Mouse (Mus musculus) heart, adult 9 months (tissue): ENCODE measurements around the gene Cry2.
A peak's percentile ranks its signal among the peaks of the same experiment; 100 is the strongest.

ENCODE experiments used
- DNase-seq, 2 experiments: peaks; one replicate each; pipeline ENCODE4 v3.0.0; 2022; ENCODE audit warnings: low spot score in 2 of 2

Gene Cry2

DNA sequence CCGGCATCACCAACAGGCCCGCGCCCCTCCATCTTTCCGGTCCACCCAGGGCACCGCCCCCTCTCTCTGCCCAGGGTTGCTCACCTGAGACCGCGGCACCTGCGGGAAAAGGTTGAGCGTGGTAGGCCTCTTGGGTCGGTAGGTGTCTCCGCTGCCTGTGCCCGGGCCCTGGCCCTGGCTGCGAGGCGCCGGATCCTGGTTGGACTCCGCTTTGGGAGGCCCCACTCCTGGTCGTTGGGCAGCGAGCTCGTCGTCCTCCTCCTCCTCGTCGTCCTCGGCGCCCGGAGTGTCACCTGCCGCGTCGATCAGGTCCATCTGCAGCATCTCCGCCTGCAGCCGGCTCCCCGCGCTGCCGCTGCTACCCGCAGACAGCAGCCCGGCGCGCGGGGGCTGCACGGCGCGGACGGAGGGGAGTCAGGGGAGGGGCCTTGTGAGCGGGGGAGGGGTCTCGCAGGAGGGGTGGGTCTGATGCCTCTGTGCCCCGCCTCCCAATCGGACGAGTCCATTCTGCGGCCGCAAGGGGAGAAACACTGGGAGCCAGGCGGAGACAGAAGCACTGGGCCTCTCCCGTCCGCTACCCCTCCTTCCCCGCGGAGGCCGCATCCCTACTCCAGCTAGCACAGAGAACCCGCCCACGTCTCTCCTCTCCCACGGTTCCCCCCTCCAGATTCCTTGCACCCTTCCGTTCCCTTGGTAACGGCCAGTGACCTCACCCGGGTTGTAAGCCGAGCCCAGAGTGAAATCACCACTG, 44.8 kb downstream of the Cry2 start:
- peak; percentile 86 to 87 for DNase-seq

DNA sequence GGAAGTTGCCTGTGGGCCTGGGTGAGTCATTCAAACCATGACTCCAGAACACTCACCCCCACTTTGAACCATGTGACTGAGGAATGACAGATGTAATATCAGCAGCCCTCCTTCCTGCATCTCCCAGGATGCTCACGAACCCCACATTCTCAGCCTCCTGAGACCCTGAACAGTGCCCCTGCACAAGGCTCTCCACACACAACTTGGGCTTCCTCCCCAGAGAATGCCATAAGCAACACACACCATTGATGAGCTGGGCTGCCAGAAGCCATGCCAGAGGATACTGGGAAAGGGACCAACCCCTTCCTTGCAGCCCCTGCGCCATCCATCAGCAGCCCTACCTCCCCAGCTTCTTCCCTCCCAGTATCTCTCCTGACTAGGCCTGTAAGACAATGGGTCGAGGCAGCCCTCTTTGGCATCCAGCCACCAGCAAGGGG, 45.7 kb downstream of the Cry2 start:
- DNase-seq, result no peak

DNA sequence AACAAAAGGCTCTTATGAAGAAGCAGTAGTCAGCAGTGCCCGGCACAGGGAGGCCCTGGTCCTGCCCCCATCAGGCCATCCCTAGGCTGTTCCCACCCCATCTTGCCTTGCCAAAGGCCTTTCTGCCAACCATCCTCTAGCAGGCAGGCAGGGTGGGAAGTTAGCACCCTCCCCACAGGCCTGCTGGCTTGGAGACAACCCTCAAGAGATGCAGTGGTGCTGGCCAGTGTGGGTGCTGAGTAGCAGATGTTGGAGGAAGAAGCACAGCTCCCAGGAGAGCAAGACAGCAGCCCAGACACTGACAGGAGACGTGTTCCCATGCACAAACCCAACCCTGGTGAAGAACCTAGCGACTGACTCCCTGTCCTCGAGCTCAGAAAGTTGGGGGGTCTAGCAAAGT, 46.2 kb downstream of the Cry2 start:
- no peak for DNase-seq

DNA sequence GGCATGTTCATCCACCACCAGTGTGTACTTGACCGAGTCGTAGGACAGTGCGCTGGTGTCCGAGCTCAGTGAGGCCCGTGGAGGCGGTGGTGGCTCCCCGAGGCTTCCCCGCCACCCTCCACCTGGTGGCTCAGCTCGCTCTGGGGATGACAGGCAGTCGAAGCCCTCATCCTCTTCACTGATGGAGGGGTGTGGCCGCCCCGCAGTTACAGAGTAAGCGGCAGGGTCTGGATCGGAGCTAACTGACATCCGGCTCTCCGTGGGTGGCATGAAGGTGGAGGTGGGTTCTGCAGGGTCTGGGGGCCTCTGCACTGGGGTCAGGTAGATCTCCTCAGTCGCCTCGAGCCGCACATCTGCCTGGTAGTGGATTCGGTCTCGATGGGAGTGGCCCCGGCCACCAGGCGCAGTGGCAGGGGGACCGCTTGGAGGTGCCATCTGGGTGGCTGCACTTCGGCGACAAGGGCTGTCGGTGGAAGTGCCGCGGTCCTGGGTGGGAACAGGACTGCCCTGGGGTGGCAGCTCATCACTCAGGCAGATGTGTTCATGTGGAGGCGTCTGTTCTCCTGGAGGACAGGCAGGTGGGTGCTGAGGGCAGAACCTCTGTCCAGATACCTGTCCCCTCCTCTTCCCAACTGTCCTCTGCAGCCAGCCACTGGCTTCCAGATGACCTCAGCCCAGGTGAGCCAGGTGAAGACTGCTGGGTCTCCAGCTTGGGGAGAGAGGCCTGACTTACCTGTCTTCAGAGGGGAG, 46.8 kb downstream of the Cry2 start:
- DNase-seq, result no peak

DNA sequence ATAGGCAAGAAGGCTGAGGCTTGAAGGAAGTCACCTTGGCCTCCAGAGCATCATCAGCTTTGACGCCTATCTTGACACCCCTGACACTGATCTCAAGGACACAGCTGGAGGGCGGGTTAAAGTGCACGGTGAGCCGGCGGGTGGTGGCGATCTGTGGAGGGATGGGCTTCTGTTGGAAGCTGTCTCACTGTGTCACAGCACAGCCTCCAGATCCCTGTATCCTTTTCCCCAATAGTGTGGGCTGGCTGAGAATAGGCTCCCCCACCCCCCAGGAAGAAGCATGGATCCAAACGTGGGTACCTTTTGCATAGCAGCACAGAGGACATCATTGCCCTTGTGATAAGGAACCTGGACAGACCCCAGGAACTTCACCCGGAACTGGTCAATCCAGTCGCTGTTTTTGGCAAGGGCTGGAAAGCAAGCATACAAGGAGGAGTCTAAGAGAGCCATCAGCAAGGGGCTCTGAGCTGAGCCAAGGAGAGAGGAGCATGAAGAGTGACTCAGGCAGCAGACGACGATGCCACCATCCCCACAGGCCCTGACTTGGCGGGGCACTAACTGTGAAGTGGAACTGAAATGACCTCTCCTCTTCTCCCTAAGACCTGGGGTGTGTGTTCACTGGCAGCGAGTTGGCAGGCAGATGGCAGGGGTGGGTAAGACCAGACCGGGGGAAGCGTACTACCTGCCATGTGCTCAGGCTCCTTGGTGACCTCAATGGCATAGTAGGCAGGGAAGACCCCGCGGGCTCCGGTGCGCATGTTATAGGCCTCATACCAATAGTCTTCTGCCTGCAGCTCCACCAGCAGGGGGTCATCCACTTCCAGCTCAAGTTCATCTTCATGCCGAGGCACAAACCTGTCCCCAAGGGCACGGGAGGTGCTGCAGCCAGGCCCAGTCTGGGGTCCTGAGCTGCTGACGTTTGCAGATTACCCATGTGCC, 48.5 kb downstream of the Cry2 start:
- DNase-seq, result no peak

DNA sequence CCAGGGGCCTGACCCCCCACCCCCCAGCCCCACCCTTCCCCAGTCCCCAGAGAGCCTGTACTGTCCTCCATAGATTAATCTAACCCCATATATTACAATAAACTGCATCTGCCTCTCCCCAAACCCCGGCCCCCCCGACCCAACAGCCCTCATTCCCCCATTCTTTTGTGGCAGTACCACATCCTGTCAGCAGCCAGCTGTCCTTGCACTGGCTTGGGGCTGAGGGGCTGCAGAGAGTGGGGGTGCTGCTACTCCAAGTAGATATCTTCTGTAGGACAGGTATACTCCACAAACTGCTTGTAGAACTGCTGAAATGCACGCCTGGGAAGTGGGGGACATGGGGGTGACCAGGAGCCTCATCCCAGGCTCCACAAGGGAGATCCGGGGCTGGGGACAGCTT, 49.7 kb downstream of the Cry2 start:
- no peak for DNase-seq

DNA sequence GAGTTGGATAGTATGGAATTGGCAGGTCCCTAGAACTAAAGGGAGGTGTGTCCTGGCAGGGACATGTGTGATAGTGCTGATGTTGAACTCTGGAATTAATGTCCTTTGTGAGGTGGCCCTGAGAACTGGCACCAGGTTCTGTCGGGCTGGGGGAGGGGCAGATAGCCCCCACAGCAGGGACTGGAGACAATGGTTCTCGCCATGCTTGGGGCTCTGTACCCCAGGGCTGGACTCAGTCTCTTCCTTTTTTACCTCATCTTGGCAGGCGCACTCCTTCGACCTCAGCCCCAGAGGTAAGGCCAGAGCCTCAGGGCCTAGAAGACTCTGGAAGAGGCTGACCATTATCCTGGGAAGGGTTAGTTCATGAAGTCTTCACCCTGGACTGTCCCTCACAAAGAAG, 51.1 kb downstream of the Cry2 start:
- DNase-seq, result no peak

DNA sequence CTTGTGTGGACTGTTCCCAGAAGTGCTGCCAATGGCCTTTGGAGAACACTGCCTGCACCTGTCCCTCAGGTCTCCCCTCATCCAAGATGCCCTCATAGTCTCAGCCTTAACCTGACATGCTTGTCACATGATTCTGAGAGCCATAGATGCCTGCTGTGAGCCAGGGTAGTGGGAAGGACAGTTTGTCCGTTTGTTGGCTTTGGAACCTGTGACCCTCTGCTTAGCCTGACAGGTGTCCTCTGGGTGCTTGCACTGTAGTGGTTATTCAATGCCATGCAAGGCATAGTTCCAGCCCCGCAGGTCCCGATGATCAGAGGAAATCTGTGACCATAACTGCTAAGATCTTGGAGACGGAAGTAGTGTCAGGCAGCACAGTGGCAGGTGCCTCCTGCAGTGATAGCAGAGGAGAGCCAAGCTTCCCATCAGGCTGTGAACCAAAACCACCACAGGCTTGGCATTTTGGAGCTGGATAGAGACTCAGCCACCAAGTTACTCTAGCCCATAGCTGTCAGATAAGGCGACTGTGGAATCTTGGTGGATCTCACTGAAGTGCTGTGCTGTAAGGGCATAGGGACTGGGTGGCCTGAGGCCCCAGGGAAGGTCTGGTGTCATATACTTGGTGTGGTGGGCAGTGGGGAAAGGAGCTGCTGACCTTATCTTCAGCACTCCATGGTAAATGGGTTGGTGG, 51.8 kb downstream of the Cry2 start, which contains the start of gene 1700029I15Rik:
TSS of gene 1700029I15Rik (plus strand) at position 638 of the 688 bp plus-strand sequence.
- no peak for DNase-seq

DNA sequence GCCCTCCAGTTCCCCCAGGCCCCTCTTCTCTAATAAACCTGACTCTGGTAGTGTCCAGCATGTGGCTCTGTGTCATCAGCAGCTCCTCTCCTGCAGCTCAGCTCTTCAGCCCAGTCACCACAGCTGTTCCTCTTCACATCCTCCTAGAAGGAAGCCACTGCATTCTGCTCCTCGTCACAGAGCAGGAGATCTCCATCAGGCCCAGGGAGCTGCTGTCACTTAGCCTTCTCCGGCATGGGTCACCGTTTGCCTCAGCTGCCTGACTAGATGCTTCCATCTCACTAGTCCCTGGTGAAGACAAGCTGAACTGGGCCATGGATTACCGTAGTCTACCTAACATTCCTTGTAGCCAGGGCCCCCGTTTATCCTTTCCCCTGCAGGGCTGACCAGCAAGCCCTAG, 52.7 kb downstream of the Cry2 start:
- DNase-seq, result no peak

DNA sequence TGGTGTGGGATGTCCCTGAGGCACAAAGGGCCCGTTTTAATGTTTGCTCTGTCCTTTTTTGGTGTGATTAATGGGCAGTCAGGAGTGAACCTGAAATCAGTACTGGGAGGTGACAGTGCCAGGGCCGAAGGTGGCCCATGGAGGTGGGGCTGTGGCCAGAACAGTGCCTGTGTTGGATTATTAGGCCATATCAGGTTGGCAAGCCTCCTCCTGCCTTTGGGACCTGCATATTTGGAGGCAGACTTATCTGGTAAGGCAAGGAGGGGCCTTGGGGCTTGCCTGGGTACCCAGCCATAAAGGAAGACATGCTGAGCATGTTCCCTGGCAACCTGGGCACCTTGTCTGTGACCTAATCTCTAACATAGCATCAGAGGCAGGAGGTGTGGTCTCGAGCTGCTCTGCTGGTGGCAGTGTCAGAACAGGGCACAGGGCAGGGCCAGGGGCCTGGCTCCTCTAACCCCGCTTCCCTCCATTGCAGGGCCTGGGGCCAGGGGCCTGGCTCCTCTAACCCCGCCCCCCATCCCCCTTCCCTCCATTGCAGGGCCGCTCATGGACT, 53.3 kb downstream of the Cry2 start:
- DNase-seq, result no peak

DNA sequence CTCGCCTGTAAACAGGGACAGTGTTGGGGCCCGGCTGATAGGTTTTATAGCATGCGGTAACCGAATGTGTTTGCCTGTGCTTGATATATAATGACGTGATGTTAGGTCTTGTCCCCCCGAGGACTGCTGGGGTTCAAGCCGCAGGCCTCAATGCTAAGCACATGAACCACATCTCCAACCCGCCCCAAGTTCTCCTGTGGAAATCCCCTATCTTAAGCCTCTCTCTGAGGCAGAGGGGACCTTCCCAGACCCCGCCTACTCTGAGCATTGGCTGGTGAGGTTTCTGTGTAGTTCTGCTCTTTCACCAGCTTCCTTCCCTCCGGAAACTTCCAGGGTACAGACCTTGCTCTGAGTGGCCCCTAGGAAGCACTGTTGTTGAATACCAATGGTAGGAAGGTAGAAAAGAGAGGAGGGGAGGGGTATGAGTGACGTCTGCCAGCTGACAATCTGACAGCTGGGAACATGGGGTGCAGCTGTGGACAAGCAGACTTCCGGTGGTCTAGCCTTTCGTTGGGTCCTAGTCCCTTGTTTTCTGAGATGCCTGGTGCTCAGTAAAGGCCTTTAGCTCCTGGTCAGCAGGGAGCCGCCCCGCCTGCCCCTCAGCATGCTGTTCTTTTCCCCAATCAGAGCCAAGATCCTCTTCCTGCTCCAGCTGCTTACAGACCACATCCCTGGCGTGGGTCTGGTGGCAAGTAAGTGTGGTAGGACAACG, 53.9 kb downstream of the Cry2 start:
- no peak for DNase-seq

DNA sequence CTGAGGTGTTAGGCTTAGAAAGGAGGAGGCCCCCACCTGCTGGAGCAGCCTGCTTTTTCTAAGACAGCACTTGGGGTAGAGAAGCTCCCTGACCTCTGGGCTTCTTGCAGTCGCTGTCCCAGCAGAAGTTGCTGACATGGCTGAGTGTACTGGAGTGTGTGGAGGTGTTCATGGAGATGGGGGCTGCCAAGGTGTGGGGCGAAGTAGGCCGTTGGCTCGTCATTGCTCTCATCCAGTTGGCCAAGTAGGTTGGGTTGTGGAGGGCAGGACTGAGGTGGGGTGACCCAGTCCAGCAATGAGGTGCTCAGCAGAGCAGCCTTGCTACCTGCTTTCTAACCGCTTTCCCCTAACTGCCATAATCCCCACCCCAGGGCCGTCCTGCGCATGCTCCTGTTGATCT, 56.5 kb downstream of the Cry2 start:
- DNase-seq, result no peak

DNA sequence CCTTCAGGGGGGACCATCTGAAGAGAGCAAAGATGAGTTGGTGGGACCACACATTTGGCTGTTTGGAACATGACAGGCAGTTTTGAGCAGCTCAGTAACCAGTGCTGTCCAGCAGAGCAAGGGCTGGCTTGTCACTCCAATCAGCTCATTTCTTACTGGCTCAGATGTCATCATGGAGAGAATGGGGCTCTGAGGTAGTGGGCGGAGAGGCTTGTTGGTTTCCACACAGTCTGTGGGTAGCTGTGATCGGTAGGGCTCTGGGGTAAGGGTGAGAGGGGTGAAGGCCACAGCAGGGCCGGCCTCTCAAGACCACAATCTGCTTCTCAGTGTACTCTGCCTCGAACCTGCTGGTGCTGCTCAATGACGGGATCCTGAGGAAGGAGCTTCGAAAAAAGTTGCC, 57.5 kb downstream of the Cry2 start:
- no peak for DNase-seq

DNA sequence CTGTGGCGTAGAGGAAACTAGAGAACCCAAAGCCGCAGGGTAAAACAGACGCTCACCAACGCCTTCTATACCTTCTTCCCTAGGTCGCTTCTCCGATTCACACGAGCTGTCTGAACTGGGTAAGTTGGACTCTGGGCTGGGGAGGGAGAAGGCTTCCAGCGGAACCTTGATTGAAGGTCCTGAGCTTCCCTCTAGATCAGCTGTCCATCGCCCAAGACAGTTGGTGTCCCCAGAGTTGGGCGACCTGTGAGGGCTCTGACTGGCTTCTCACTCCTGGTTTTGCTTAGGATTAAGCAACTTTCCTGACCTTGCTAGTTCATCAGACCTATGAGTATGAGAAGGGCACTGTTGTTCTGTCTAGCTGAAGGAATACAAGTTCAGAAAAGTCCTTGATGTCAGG, 58.1 kb downstream of the Cry2 start:
- no peak for DNase-seq

DNA sequence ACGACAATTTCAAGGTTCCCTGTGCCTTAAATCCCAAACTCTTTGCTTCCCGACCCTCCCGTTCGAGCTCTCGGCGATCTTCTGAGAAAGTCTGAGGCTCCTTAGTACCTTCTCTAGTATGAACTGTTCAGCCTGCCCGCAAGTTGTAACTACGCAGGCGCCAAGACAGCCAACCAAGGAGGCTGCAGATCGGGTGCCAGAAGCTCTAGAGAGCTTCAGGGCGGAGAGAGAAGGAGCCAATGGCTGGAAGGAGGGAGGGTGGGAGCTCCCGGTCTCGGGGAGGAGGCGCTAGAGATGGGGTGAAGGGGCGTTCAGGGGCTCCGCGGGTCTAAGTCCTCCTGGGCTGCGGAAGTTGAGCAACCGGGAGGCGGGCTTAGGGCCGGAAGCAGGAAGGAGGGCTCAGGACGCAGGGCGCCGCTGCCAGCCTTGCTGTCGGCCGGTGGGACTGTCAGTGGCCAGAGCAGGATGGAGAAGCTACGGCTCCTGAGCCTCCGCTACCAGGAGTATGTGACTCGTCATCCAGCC, 58.7 kb downstream of the Cry2 start:
- peak; percentile 97 to 99 for DNase-seq

DNA sequence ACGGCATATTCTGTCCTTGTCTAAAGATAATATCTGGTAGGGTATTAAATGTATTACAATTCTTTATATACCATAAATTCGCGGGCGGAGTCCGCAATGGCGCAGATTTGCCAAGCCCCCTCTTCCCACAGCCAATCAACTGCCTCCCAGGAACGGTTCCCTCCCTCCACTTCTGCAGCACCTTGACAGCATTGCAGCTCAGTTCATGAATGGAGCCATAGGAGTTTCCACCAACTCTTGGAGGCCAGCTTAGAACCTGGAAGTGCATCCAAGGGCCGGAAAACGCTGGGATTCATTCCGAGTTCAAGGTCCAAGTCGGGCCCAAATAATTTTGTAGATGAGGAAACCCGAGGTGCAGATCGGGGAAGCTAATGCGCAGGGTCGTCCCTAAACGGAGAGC, 59.3 kb downstream of the Cry2 start, which contains the start of the genes Pex16 and Large2:
TSS of gene Pex16 (plus strand) at position 163 of the 400 bp plus-strand sequence.
TSS of gene Large2 (minus strand) at position 356 of the 400 bp plus-strand sequence.
- DNase-seq, result peak in 1 of 2 experiments; percentile 35

DNA sequence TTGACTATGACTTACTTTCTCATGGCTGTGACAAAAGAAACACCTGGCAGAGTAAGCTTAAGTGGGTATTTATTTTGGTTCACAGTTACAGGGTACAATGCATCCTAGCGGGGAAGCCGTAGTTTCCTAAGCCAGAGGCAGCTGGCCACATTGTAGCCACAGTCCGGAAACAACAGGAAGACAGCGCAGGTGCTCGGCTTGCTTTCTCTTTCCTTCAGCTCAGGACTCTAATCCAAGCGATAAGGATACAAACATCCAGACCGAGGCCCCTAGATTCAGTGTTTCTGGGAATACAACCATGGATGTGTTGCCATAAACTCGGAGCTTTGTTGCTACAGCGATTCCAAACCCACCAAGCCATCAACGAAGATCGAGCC, 60.4 kb downstream of the Cry2 start:
- no peak for DNase-seq

DNA sequence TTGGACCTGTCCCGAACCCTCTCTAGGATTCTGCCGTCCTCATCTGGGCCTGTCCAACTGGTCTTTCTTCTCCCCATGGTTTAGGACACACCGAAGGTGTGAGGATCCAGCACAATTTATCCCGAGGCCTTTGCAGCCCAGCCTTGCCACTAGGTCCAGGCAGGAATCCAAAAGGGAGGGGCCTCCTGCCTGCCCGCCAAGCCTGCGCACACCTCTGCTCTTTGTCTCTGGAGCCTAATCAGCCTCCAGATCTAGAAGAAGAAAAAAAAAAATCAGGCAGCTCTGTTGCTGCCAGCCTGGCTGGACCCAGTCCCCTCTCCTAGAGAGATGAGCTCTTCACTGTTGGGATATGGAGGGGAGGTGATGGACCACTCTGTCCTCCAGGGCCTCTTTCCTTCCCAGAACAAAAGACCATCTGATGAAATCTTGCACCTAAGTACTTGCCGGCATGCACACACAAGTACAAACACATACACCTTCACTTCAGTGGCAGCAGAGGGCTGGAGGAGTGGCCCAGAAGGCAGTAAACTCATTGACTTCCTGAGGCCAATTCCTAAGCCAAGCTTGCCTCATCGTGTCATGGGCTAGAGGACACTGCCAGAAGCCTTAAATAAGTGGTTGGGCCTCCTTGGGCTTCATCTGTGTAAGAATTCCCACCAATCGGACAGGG, 60.9 kb downstream of the Cry2 start:
- no peak for DNase-seq

DNA sequence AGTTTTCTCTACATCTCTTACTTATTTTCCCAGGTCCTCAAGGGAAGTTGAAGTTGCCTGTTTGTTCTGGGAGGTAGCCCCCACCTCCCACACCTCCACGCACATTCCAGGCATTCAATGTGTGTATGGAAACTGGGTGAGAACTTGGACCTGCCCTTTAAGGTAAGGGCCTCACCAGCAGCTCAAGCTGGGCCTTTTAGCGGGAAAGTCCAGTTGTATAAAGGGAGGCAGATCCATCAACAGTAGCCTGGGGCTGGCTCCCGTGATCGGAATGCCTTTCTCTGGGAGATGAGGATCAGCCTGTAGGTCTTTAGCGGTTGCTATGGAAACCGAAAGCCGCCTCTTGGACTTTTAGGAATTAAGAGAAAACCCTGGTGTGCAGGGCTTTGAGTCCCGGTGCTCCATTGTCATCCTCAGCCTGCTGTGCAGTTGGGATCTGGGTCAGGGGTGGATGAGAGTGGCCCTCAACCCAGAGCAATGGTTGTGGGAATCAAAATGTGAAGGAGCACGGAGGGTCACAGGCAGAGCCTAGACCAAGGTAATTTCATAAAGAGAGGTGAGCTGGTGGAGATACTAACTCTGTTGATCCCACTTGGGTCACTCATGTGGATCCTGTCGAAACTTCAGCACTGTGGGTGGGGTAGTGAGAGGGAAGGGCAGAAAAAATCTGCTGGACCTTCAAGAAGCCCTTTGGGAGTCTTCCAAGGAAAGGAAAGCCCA, 61.7 kb downstream of the Cry2 start:
- DNase-seq, result no peak
